In genomic region chr14:27785562-27785961, GRCm38 (mm10) we compare ENCODE assay signal across 32 mouse cellular contexts.
"Had no signal": no experiment of that assay in that cellular context is flagged by ENCODE, and none has a peak within 500 bp of the region (broad histone marks: within the 10 kb centered on the region; RNA-seq: fewer than 3 reads in every experiment).

No protein-coding gene starts in this region.

- H3K9ac ChIP-seq: heart, embryonic 12.5 days; heart, embryonic 13.5 days; heart, embryonic 15.5 days; hindbrain, embryonic 12.5 days; hindbrain, embryonic 13.5 days; hindbrain, embryonic 14.5 days; hindbrain, embryonic 15.5 days; kidney, embryonic 15.5 days had no signal

- H3K36me3 ChIP-seq: heart, embryonic 10.5 days; heart, embryonic 12.5 days; heart, embryonic 13.5 days; heart, embryonic 15.5 days; hindbrain, embryonic 10.5 days; hindbrain, embryonic 12.5 days; hindbrain, embryonic 13.5 days; hindbrain, embryonic 15.5 days; kidney, embryonic 15.5 days had no signal

- H3K4me3 ChIP-seq: heart, embryonic 10.5 days; heart, embryonic 12.5 days; heart, embryonic 13.5 days; heart, embryonic 15.5 days; hindbrain, embryonic 10.5 days; hindbrain, embryonic 12.5 days; hindbrain, embryonic 13.5 days; hindbrain, embryonic 15.5 days; kidney, embryonic 15.5 days; layer of hippocampus, adult 2 months; left cerebral cortex, adult 2 months had no signal

- H3K27ac ChIP-seq: heart, embryonic 10.5 days; heart, embryonic 13.5 days; heart, embryonic 15.5 days; hindbrain, embryonic 10.5 days; hindbrain, embryonic 12.5 days; hindbrain, embryonic 13.5 days; hindbrain, embryonic 14.5 days; hindbrain, embryonic 15.5 days; hindbrain, postnatal 0 days; kidney, embryonic 15.5 days; kidney, postnatal 0 days; layer of hippocampus, adult 2 months; left cerebral cortex, adult 2 months had no signal

- ATAC-seq: hindbrain, embryonic 16.5 days; hindbrain, postnatal 0 days; inflammation-experienced regulatory T-cells, adult 6 months had no signal

- H3K4me1 ChIP-seq: heart, embryonic 15.5 days; hindbrain, embryonic 10.5 days; hindbrain, embryonic 12.5 days; hindbrain, embryonic 13.5 days; hindbrain, embryonic 15.5 days; kidney, embryonic 15.5 days had no signal

- DNase-seq: heart, postnatal 10 days; heart, postnatal 36 days; heart, postnatal 4 days; kidney, adult 11 months; kidney, adult 18-20 months; kidney, adult 2 months; kidney, adult 8-10 months; kidney, adult 9 months; kidney, postnatal 10 days; kidney, postnatal 14 days; kidney, postnatal 25 days; kidney, postnatal 36 days; kidney, postnatal 4 days; layer of hippocampus, adult 9-11 months; layer of hippocampus, postnatal 36 days had no signal

- H3K27me3 ChIP-seq: heart, embryonic 12.5 days; heart, embryonic 13.5 days; heart, embryonic 15.5 days; hindbrain, embryonic 12.5 days; hindbrain, embryonic 13.5 days; hindbrain, embryonic 15.5 days; kidney, embryonic 15.5 days had no signal

- H3K4me2 ChIP-seq: heart, embryonic 11.5 days; heart, embryonic 12.5 days; heart, embryonic 13.5 days; heart, embryonic 15.5 days; hindbrain, embryonic 12.5 days; hindbrain, embryonic 13.5 days; hindbrain, embryonic 14.5 days; hindbrain, embryonic 15.5 days; kidney, embryonic 15.5 days had no signal

- H3K9me3 ChIP-seq: heart, embryonic 10.5 days; heart, embryonic 12.5 days; heart, embryonic 13.5 days; heart, embryonic 15.5 days; hindbrain, embryonic 10.5 days; hindbrain, embryonic 12.5 days; hindbrain, embryonic 13.5 days; hindbrain, embryonic 15.5 days; kidney, embryonic 15.5 days had no signal
